Mouse (Mus musculus): ENCODE data around the gene Endog.

Gene Endog

GRCm38 (mm10) chr2:30211408-30212168, 40.3 kb downstream of the Endog start:
- no peak for DNase-seq (ENCODE audit: low spot score in 2 of 2)

DNA sequence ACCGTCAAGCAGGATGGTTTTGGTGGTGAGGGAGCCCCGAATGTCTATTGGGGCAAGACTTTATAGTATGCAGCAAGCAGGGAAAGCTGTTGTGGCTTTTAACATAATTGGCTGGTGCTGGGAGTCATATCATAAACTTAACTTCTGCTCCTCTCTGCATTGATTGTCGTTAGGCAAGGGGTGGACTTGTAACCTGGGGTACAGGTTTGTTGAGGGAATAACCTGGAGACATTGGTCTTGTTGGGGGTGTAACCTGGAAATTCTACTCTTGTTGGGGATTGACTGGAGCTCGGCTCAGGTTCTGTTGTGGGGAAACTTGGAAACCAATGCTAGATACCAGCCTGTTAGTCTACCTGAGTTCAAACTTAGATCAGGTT, 40.9 kb downstream of the Endog start:
- DNase-seq (ENCODE audit: low spot score in 2 of 2): no peak

GRCm38 (mm10) chr2:30212951-30213350, 41.7 kb downstream of the Endog start:
- DNase-seq (ENCODE audit: low spot score in 2 of 2): no peak

DNA sequence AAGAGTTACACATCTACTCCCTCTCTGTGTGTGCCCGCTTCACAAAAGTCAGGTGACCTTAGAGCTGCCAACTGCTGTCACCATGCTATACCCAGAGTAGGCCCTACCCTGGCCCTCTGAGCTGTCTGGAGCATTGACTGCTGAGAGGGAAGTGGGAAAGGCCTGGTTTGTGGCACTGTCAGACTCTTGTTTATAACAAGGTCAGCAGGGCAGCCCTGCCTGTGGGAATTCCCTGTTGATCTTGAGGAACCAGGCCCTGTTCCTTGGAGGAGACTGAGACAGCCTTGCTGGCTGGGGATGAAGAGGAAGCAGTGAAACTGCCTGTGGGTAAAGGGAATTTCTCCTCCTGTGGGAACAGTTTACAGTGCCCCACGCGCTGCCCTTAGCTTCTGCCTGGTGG, 43.5 kb downstream of the Endog start:
- DNase-seq (ENCODE audit: low spot score in 2 of 2): no peak

GRCm38 (mm10) chr2:30215493-30215892, 44.2 kb downstream of the Endog start:
- no peak for DNase-seq (ENCODE audit: low spot score in 2 of 2)

GRCm38 (mm10) chr2:30216293-30216692, 45.0 kb downstream of the Endog start:
- no peak for DNase-seq (ENCODE audit: low spot score in 2 of 2)

Data from thymus, postnatal 10 days (tissue).